Mouse (Mus musculus): ENCODE measurements around the gene Tfec. TPM values are rescaled to one million over a fixed set of nuclear protein-coding genes. Genes with fewer than 3 reads are reported as not detected.

Gene Tfec
- not detected for polyA plus RNA-seq (2017; shearing (Covaris generic))

GRCm38 (mm10) chr6:16898251-16898862, at the start of gene Tfec:
TSS of gene Tfec (minus strand) at chr6:16898441.
- ATAC-seq = no peak

DNA sequence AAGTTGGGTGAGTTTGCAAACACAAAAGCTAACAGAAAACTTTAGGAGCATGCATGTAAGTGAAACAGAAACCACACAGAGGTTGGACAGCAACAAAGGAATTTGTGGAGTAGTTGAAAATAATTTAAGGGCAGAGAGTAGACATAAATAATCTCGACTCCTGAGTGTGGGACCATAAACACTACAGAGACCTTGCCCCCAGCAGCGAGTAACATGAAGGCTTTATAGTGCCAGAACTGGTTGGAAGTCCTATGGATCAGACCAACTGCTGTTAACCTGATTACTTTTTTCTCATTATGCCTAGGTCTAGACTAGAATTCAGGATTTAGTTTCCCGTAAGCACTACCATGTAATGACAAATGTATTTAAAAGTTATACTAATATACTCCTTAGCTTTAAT, 49.6 kb upstream of the Tfec start:
- no peak for ATAC-seq

- ATAC-seq = no peak
Observed at GRCm38 (mm10) chr6:16943513-16943912, 45.3 kb upstream of the Tfec start.

GRCm38 (mm10) chr6:16942433-16942832, 44.2 kb upstream of the Tfec start:
- ATAC-seq = no peak

- no peak for ATAC-seq
Observed at GRCm38 (mm10) chr6:16931059-16931458, 32.8 kb upstream of the Tfec start.

GRCm38 (mm10) chr6:16920111-16920656, 21.9 kb upstream of the Tfec start:
- ATAC-seq = no peak

DNA sequence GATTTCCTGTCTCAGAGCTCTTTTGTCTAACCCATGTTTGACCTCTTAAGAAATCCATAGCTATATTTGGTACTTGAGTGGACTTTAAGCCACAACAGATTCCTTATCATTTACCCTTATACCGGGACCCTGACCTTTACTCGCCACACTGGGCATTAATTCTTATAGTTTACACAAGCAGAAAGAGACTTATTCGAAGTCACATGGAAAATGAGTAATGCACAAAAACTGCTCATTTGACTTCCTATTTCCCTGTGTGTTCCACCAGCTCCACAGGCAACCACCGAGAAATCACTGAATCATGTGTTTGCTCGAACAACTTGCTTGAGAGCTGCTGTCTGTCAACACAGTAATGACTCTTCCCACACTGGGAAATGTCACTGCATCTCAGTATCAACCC, 6.4 kb downstream of the Tfec start:
- ATAC-seq = no peak

DNA sequence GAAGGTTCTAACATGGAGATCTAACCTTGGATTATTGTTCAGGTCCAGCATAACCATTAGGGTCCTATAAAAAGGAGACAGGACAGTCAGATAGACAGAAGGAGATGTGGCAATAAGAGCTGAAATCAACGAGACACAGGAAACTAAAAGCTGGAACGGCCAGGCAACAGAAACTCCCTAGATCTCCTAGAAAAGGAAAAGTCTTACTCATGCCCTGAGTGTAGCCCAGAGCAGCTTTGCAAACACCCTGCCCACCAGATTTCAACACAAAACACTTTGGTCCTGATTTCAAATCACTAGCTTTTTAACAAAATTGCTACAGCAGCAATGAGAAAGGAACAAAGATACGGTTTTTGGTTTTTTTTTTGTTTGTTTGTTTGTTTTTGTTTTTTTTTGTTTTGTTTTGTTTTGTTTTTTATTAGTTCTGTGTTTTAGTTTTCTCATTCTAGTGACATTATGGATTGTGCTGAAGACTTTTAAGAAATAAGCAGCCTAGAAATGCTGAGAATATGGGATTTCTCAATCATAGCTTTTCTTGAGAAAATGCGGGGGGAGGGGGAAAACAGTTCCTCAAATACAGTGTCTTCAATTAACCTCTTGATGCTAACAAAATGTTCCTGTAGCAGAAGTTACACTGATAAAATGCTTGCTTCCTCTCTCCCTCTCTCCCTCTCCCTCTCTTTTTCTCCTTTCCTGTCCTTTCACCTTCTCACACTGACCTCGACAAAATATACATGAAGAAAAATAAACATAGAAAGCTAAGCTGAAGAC, 14.5 kb downstream of the Tfec start:
- no peak for ATAC-seq

- ATAC-seq = no peak
Observed at GRCm38 (mm10) chr6:16874021-16874542, 24.2 kb downstream of the Tfec start.

GRCm38 (mm10) chr6:16870067-16870466, 28.2 kb downstream of the Tfec start:
- no peak for ATAC-seq

- no peak for ATAC-seq
Observed at GRCm38 (mm10) chr6:16868314-16868713, 29.9 kb downstream of the Tfec start.

- no peak for ATAC-seq
Observed at GRCm38 (mm10) chr6:16862753-16863508, 35.3 kb downstream of the Tfec start.

GRCm38 (mm10) chr6:16862050-16862449, 36.2 kb downstream of the Tfec start:
- ATAC-seq = no peak

GRCm38 (mm10) chr6:16855879-16856545, 42.2 kb downstream of the Tfec start:
- ATAC-seq = no peak

GRCm38 (mm10) chr6:16854977-16855376, 43.3 kb downstream of the Tfec start:
- no peak for ATAC-seq

DNA sequence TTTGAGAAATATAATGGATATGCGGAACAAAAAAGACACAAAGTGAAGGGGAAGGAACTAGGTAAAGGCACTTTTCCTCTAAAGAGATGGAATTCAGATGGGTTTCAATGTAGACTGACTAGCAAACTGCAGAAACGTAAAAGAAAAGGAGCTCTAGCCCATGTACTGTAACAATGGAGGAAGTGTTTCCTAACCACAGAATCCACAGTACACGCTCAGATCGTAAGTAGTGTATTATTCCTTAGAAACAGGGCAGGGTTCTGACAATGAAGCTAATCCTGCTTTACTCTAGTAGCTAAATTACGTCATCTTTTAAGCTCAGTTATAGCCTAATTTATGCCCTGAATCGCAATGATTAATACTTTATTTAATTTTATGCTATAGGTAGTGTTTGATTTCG, 51.7 kb downstream of the Tfec start:
- ATAC-seq = no peak

GRCm38 (mm10) chr6:16835631-16836030, 62.6 kb downstream of the Tfec start:
- no peak for ATAC-seq

GRCm38 (mm10) chr6:16828304-16828703, 69.9 kb downstream of the Tfec start:
- ATAC-seq = no peak

DNA sequence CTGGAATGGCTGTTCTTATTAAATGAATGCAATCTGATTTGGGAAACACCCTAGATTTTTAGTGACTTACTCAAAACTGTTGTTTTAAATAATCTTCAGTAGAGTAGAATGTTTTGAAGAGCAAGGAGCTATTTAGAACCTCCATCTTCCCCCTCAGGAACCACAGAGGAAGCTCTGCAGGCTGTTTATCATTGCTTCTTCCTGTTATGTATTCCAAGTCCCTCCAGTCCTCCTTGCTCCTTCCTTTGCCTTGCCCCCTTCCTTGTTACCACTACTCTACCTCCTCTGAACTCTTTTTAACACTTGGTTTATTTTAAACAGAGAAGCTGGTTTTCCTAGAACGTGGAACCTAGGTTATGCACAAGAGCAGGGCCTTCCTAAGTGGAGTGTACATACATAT, 76.3 kb downstream of the Tfec start:
- ATAC-seq = no peak

DNA sequence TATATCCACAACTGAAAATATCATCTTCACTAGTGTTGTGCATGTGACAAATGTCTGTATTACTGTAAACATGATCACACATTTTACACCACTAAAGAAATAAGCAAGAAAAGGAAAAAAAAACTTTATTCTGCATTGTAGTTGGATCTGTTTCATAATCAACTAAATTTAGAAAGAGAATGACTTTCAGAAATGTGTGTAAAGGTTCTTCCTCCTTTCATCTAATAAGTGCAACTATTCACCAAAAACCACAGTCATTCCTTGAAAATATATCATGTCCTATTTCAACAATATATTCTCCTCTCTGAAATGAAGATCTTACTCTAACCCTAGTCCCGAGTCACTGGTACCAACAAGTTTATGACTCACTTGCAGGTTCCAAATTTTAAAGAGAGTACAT, 91.9 kb downstream of the Tfec start:
- no peak for ATAC-seq

DNA sequence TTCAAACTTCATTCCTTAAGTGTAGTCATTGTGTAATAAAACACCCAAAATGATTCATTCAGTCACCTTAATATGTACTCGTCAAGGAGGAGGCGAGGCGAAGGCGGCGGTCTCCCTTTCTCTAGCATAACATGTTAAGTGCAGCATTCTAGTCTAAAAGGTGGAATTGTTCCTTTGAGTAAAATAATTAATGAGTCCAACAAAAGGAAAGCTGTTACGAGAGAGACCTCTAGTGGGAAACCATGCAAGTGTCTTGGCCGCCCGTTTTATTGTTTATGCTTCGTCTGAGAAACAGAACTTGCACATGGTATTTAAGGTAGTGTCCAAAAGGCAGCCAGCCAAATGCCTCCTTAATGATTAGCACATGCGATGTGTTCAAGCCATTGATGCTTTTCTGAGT, 100.6 kb downstream of the Tfec start:
- ATAC-seq = no peak

DNA sequence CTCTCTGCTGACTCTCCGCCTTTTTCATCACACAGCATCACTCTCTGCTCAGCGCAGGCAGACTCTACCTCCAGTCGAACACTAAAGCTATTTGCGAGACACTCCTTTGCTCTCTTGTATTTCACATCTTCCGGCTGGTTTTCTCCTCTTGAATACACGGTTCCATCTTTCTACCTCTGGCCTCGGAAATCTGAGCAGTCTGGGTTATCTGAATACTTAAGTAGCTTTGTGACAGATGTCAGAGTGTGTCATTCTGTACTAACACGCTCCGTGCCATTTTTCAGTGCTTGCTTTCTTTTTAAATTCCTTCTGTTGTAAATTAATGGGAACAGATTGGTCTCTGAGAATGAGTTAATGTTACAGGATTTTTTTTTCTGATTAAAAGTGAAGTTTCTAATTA, 101.3 kb downstream of the Tfec start:
- no peak for ATAC-seq

DNA sequence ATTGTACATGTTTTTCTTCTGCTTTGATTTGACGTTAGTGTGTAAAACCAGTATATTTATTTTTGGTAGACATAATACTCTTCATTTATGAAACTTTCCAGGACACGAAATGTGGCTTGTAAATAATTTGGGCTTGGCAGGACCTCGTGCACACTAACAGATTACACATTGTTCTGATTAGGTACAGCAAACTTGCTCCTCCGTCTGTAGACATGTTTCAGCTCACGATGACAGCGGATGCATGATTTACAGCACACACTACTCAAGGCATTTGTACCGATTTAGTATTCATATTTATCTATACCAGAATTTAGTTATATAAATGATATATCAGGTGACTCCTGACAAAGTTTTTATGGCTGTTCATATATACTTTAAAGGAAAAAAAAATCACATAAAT, 104.2 kb downstream of the Tfec start:
- ATAC-seq = no peak
